Mouse (Mus musculus): Measurements from ENCODE around the gene Cand1. TPM values are rescaled to one million over a fixed set of nuclear protein-coding genes. Genes with fewer than 3 reads are reported as not detected.

Gene Cand1
- total RNA-seq, 2 experiments from 2014 or later, result 145 to 162 TPM

Other genes with a start within 250 kb of the Cand1 start
- gene Grip1, start 213.8 kb upstream of the Cand1 start, total RNA-seq (2021), result 10 to 100 TPM; 57.4 to 61.9 TPM

Measured in left cerebral cortex, postnatal 4 days (tissue).